Mouse (Mus musculus) erythroblast, embryonic 14.5 days (primary cell): ENCODE measurements at regions not wholly inside any gene's neighbourhood (a gene's known extent, or its start where the extent isn't known, plus 50 kb on each side); places are given as distances from the start of the nearest gene placed in this dataset.

Experiments
- GATA1 ChIP-seq: IDR thresholded peaks from 2 replicates; pipeline ENCODE4 v1.6.1; 2012; ENCODE audit warnings: low read length, inconsistent platforms, mixed read lengths
- TAL1 ChIP-seq: IDR thresholded peaks from 3 replicates; pipeline ENCODE4 v1.6.1; 2012; ENCODE audit warnings: low read length, inconsistent platforms, mixed read lengths

- TF ChIP-seq TAL1 (no peak), GATA1 (no peak)
Measured at GRCm38 (mm10) chr7:37392604-37393003, 380.8 kb downstream of the Zfp536 start.
